Mouse (Mus musculus) megakaryocyte progenitor cell, adult 5-6 weeks (primary cell): ENCODE measurements around the gene Pop7. TPM values are rescaled to one million over a fixed set of nuclear protein-coding genes. Genes with fewer than 3 reads are reported as not detected.

Source experiments
- ATAC-seq: replicated peaks from 2 replicates; pipeline ENCODE4 v1.8.0; 2016; ENCODE audit warnings: mild to moderate bottlenecking, moderate TSS enrichment, inconsistent platforms; ENCODE audit not compliant: poor library complexity
- total RNA-seq, 2 experiments: library from RNA; stranded (forward) in 1 of 2; stranded (reverse) in 1 of 2; fragments of 157-497, 149-512 nt in 1 of 2; fragments of 200-1000 nt in 1 of 2; gene quantifications; 2 replicates each; pipeline versions ENCODE4 v1.2.3 to v1.2.4; 2015 to 2017

Pop7 gene
- total RNA-seq, 2 experiments from 2014 or later, result 29.2 to 31.9 TPM

- ATAC-seq, result peak; percentile 78
Measured at GRCm38 (mm10) chr5:137502667-137503110, 371 bp upstream of the Pop7 start.

- ATAC-seq, result no peak
Measured at GRCm38 (mm10) chr5:137500186-137500585, 2.1 kb downstream of the Pop7 start.

GRCm38 (mm10) chr5:137493831-137494230 lies 8.5 kb downstream of the Pop7 start:
- no peak for ATAC-seq

- no peak for ATAC-seq
Measured at GRCm38 (mm10) chr5:137491559-137491958, 10.8 kb downstream of the Pop7 start.

- no peak for ATAC-seq
Measured at GRCm38 (mm10) chr5:137487616-137488015, 14.7 kb downstream of the Pop7 start.

- ATAC-seq, result no peak
Measured at GRCm38 (mm10) chr5:137485851-137486155, 16.5 kb downstream of the Pop7 start.

GRCm38 (mm10) chr5:137485071-137485850 lies 17.1 kb downstream of the Pop7 start:
- no peak for ATAC-seq

GRCm38 (mm10) chr5:137481897-137482296 lies 20.4 kb downstream of the Pop7 start:
- no peak for ATAC-seq

- ATAC-seq, result peak; percentile 75
Measured at GRCm38 (mm10) chr5:137481138-137481537, 21.2 kb downstream of the Pop7 start.

GRCm38 (mm10) chr5:137476964-137477363 lies 25.4 kb downstream of the Pop7 start, which contains the start of gene Zan:
Gene Zan (minus strand): TSS chr5:137477064.
- ATAC-seq, result no peak

- ATAC-seq, result no peak
Measured at GRCm38 (mm10) chr5:137474351-137474750, 28.0 kb downstream of the Pop7 start.

GRCm38 (mm10) chr5:137472252-137472904 lies 29.9 kb downstream of the Pop7 start:
- peak; percentile 70 for ATAC-seq

- no peak for ATAC-seq
Measured at GRCm38 (mm10) chr5:137466946-137467345, 35.4 kb downstream of the Pop7 start.

- no peak for ATAC-seq
Measured at GRCm38 (mm10) chr5:137465049-137465448, 37.3 kb downstream of the Pop7 start.

GRCm38 (mm10) chr5:137455866-137456591 lies 46.3 kb downstream of the Pop7 start:
- peak; percentile 34; the same call in 1 of the 2 replicates for ATAC-seq

- no peak for ATAC-seq
Measured at GRCm38 (mm10) chr5:137455206-137455605, 47.1 kb downstream of the Pop7 start.

Other genes with a start within 250 kb of the Pop7 start
- gene Ache, start 215.0 kb downstream of the Pop7 start, total RNA-seq (2015), result 0.67 and 2.3 TPM in 2 replicates
- under 0.01 TPM in 1 of 2 replicates, not detected in the other for gene Ache, start 215.0 kb downstream of the Pop7 start, total RNA-seq (2017)
- gene Ufsp1, start 207.9 kb downstream of the Pop7 start, total RNA-seq (2015), result 0.61 and 2.9 TPM in 2 replicates
- 1.3 and 3.8 TPM in 2 replicates for gene Ufsp1, start 207.9 kb downstream of the Pop7 start, total RNA-seq (2017)
- gene Srrt, start 194.8 kb downstream of the Pop7 start, total RNA-seq (2015), result 133 and 143 TPM in 2 replicates
- gene Srrt, start 194.8 kb downstream of the Pop7 start, total RNA-seq (2017), result 241 and 321 TPM in 2 replicates
- 4.0 and 6.7 TPM in 2 replicates for gene Trip6, start 188.1 kb downstream of the Pop7 start, total RNA-seq (2015)
- gene Trip6, start 188.1 kb downstream of the Pop7 start, total RNA-seq (2017), result 7.1 and 7.5 TPM in 2 replicates
- 2.4 and 4.4 TPM in 2 replicates for gene Slc12a9, start 168.9 kb downstream of the Pop7 start, total RNA-seq (2015)
- gene Slc12a9, start 168.9 kb downstream of the Pop7 start, total RNA-seq (2017), result 5.3 and 5.7 TPM in 2 replicates
- gene Ephb4, start 152.4 kb downstream of the Pop7 start, total RNA-seq (2015), result 0.05 and 0.10 TPM in 2 replicates
- gene Ephb4, start 152.4 kb downstream of the Pop7 start, total RNA-seq (2017), result 0.27 TPM in 1 of 2 replicates, not detected in the other
- gene Zan, start 25.5 kb downstream of the Pop7 start, total RNA-seq (2015), result 0.10 and 0.47 TPM in 2 replicates
- gene Zan, start 25.5 kb downstream of the Pop7 start, total RNA-seq (2017), result under 0.01 and 0.14 TPM in 2 replicates
- 7.1 and 8.6 TPM in 2 replicates for gene Gigyf1, start 16.0 kb upstream of the Pop7 start, total RNA-seq (2015)
- 4.7 and 7.2 TPM in 2 replicates for gene Gigyf1, start 16.0 kb upstream of the Pop7 start, total RNA-seq (2017)
- not detected in 2 replicates for gene Epo, start 30.7 kb upstream of the Pop7 start, total RNA-seq (2015)
- gene Epo, start 30.7 kb upstream of the Pop7 start, total RNA-seq (2017), result not detected in 2 replicates
- 193 and 223 TPM in 2 replicates for gene Gnb2, start 31.0 kb upstream of the Pop7 start, total RNA-seq (2015)
- 187 and 251 TPM in 2 replicates for gene Gnb2, start 31.0 kb upstream of the Pop7 start, total RNA-seq (2017)
- not detected in 2 replicates for gene Actl6b, start 51.0 kb upstream of the Pop7 start, total RNA-seq (2015)
- gene Actl6b, start 51.0 kb upstream of the Pop7 start, total RNA-seq (2017), result not detected in 2 replicates
- 14.1 and 20.7 TPM in 2 replicates for gene Tfr2, start 67.3 kb upstream of the Pop7 start, total RNA-seq (2015)
- gene Tfr2, start 67.3 kb upstream of the Pop7 start, total RNA-seq (2017), result 13.2 and 23.4 TPM in 2 replicates
- 95.4 and 97.5 TPM in 2 replicates for gene Mospd3, start 98.5 kb upstream of the Pop7 start, total RNA-seq (2015)
- 3.6 and 5.5 TPM in 2 replicates for gene Mospd3, start 98.5 kb upstream of the Pop7 start, total RNA-seq (2017)
- not detected in 2 replicates for gene Pcolce, start 111.3 kb upstream of the Pop7 start, total RNA-seq (2015)
- not detected in 2 replicates for gene Pcolce, start 111.3 kb upstream of the Pop7 start, total RNA-seq (2017)
- not detected in 2 replicates for gene Fbxo24, start 126.5 kb upstream of the Pop7 start, total RNA-seq (2015)
- gene Fbxo24, start 126.5 kb upstream of the Pop7 start, total RNA-seq (2017), result 0.21 TPM in 1 of 2 replicates, not detected in the other
- gene Lrch4, start 126.6 kb upstream of the Pop7 start, total RNA-seq (2015), result 37.8 and 38.0 TPM in 2 replicates
- gene Lrch4, start 126.6 kb upstream of the Pop7 start, total RNA-seq (2017), result 27.3 and 29.5 TPM in 2 replicates
- gene Gm20605, start 126.7 kb upstream of the Pop7 start, total RNA-seq (2015), result 5.5 and 8.3 TPM in 2 replicates
- gene Gm20605, start 126.7 kb upstream of the Pop7 start, total RNA-seq (2017), result 4.3 and 8.0 TPM in 2 replicates
- 24.9 and 29.5 TPM in 2 replicates for gene Sap25, start 138.8 kb upstream of the Pop7 start, total RNA-seq (2015)
- gene Sap25, start 138.8 kb upstream of the Pop7 start, total RNA-seq (2017), result 14.2 and 18.0 TPM in 2 replicates
- not detected in 2 replicates for gene Irs3, start 143.2 kb upstream of the Pop7 start, total RNA-seq (2015)
- not detected in 2 replicates for gene Irs3, start 143.2 kb upstream of the Pop7 start, total RNA-seq (2017)
- gene Agfg2, start 182.2 kb upstream of the Pop7 start, total RNA-seq (2015), result 8.6 and 9.8 TPM in 2 replicates
- gene Agfg2, start 182.2 kb upstream of the Pop7 start, total RNA-seq (2017), result 10.5 and 14.2 TPM in 2 replicates
- 0.02 and 0.05 TPM in 2 replicates for gene Nyap1, start 239.1 kb upstream of the Pop7 start, total RNA-seq (2015)
- 0.07 and 0.17 TPM in 2 replicates for gene Nyap1, start 239.1 kb upstream of the Pop7 start, total RNA-seq (2017)
- gene Tsc22d4, start 243.2 kb upstream of the Pop7 start, total RNA-seq (2015), result 39.6 and 58.5 TPM in 2 replicates
- 92.1 and 96.5 TPM in 2 replicates for gene Tsc22d4, start 243.2 kb upstream of the Pop7 start, total RNA-seq (2017)